Mouse (Mus musculus): ENCODE results near the gene Dpm3. TPM values are rescaled to one million over a fixed set of nuclear protein-coding genes. Genes with fewer than 3 reads are reported as not detected.

Dpm3 gene
- total and polyA plus RNA-seq, 3 experiments, result 52.7 to 228 (median 74.8) TPM

DNA sequence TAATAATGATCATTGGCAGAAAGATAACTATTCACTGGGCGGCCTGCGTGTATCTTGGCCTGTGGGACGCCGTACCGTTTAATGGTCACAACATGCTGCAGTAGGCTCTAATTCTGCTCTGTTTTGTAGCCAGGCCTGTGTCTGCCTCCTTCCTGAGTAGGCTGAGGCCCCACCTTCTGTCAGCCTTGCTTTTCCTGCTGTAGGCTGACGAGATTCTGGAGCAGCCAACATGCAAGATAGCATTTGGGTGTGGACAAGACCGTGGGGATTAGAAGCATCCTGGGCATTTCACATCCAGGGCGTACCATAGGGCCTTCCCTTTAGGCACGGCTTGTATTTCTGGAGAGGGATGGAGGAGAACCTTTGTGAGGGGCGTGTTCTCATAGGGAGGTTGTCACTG is 3.3 kb downstream of the Dpm3 start:
- H3K4me2 ChIP-seq (ENCODE audit: insufficient read depth, low read depth, poor library complexity, severe bottlenecking), result no peak overlapping the region
- no peaks in the 10 kb centered on the region for H3K9me3 ChIP-seq (replicated peaks; ENCODE audit: low read length)
- peaks cover 5% of the 10 kb centered on the region for H3K27me3 ChIP-seq (replicated peaks)
- no peak for TF ChIP-seq USF2 (conservative IDR thresholded peaks at IDR 0.05; ENCODE audit: low read depth, low read length)
- H3K4me3 ChIP-seq (replicated peaks in 1 of 3; ENCODE audit: low read depth in 2 of 3, low read length in 2 of 3, poor library complexity in 1 of 3), result no peak overlapping the region
- no peak overlapping the region for H3K27ac ChIP-seq (ENCODE audit: insufficient read depth, low read depth)
- H3K9ac ChIP-seq (ENCODE audit: insufficient read depth, low read depth), result no peak overlapping the region
- in situ Hi-C loops (cut with MboI; ENCODE audit: low pct_ligation_motif_present, low pct_unique_long_range_greater_than_20kb, low sequenced_read_pairs) (no loop called here), dilution Hi-C loops (cut with MboI; ENCODE audit: extremely low pct_ligation_motif_present, extremely low pct_unique_long_range_greater_than_20kb, low sequenced_read_pairs) (no loop called here)
- DNase-seq (ENCODE audit: extremely low read depth), result no peak
- H3K79me2 ChIP-seq (replicated peaks; ENCODE audit: control insufficient read depth, extremely low read depth, insufficient read depth, poor library complexity, severe bottlenecking), result peaks cover 2% of the 10 kb centered on the region; the same call in 1 of the 2 replicates
- H3K4me1 ChIP-seq (ENCODE audit: control insufficient read depth in 1 of 2, insufficient read depth in 2 of 2), result peaks cover 6 to 28% of the 10 kb centered on the region in 2 experiments
- H3K36me3 ChIP-seq (replicated peaks in 1 of 2; ENCODE audit: control insufficient read depth in 1 of 2, insufficient read depth in 1 of 2, low read length in 1 of 2), result peaks cover 0 to 1% of the 10 kb centered on the region in 2 experiments

DNA sequence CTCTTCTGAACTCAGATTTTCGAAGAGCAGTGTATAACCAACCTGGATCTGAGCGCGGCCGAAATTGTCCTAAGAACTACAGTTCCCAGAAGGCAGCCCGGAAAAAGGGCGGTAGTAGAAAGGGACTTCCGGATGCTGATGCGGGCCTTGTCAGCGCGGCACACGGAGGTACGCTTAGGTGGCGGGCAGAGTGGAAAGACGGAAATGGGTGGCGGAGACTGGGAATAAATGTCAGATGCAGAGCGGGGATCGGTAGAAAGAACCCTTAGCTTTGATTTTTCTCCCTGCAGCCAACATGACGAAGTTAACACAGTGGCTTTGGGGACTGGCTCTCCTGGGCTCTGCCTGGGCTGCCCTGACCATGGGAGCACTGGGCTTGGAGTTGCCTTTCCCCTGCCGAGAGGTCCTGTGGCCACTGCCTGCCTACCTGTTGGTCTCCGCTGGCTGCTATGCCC is 7.3 kb downstream of the Dpm3 start:
- no peaks in the 10 kb centered on the region for H3K9me3 ChIP-seq (replicated peaks; ENCODE audit: low read length)
- peaks cover 12% of the 10 kb centered on the region; the same call in 1 of the 2 replicates for H3K79me2 ChIP-seq (replicated peaks; ENCODE audit: control insufficient read depth, extremely low read depth, insufficient read depth, poor library complexity, severe bottlenecking)
- TF ChIP-seq JUND (conservative IDR thresholded peaks at IDR 0.05; ENCODE audit: low read depth, low read length) (no peak; the same call in 1 of the 2 replicates), EP300 (IDR thresholded peaks at IDR 0.05; ENCODE audit: low read length) (no peak), POLR2AphosphoS2 (IDR thresholded peaks at IDR 0.05; ENCODE audit: low read depth, low read length) (peak; percentile 89), KAT2A (IDR thresholded peaks at IDR 0.05; ENCODE audit: insufficient replicate concordance, low read length) (peak; percentile 98), HCFC1 (IDR thresholded peaks at IDR 0.05; ENCODE audit: low read depth, low read length) (peak; percentile 100), TCF12 (IDR thresholded peaks at IDR 0.05; ENCODE audit: low read depth, low read length) (peak; percentile 91), UBTF (IDR thresholded peaks at IDR 0.05; ENCODE audit: low read depth, low read length) (no peak), CHD2 (IDR thresholded peaks at IDR 0.05; ENCODE audit: low read length) (peak; percentile 52; the same call in 1 of the 2 replicates), NELFE (IDR thresholded peaks at IDR 0.05; ENCODE audit: low read depth, low read length) (peak; percentile 94), MAZ (IDR thresholded peaks at IDR 0.05; ENCODE audit: low read depth, low read length) (0 out of 2 replicates have a peak, but pooled peaks have one; percentile 42), MAX (IDR thresholded peaks at IDR 0.05; ENCODE audit: low read length) (peak; percentile 77), GABPA (IDR thresholded peaks at IDR 0.05; ENCODE audit: insufficient replicate concordance, low read depth, low read length) (peak; percentile 73; the same call in 1 of the 2 replicates), NRF1 (IDR thresholded peaks at IDR 0.05; ENCODE audit: low read depth, low read length) (0 out of 2 replicates have a peak, but pooled peaks have one; percentile 24), ELF1 (IDR thresholded peaks at IDR 0.05; ENCODE audit: low read depth, low read length) (peak; percentile 96), SMC3 (IDR thresholded peaks at IDR 0.05; ENCODE audit: low read depth, low read length) (no peak), RCOR1 (conservative IDR thresholded peaks at IDR 0.05; ENCODE audit: low read depth, low read length) (0 out of 2 replicates have a peak, but pooled peaks have one; percentile 49), MAFK (IDR thresholded peaks at IDR 0.05; ENCODE audit: insufficient replicate concordance, low read length) (peak; percentile 39; the same call in 1 of the 2 replicates), USF2 (conservative IDR thresholded peaks at IDR 0.05; ENCODE audit: low read depth, low read length) (no peak), ZC3H11A (IDR thresholded peaks at IDR 0.05; ENCODE audit: low read depth, low read length) (no peak), RAD21 (IDR thresholded peaks at IDR 0.05; ENCODE audit: low read depth, low read length) (no peak), POLR2A (IDR thresholded peaks at IDR 0.05; ENCODE audit: low read depth, low read length) (peak; percentile 91), ZMIZ1 (IDR thresholded peaks at IDR 0.05; ENCODE audit: low read depth, low read length) (peak; percentile 83), MXI1 (IDR thresholded peaks at IDR 0.05; ENCODE audit: low read depth, low read length) (peak; percentile 81), IRF4 (IDR thresholded peaks at IDR 0.05; ENCODE audit: low read depth, low read length) (peak; percentile 60), CTCF (conservative IDR thresholded peaks at IDR 0.05 in 1 of 2, IDR thresholded peaks at IDR 0.05 in 1 of 2; ENCODE audit: low read depth in 2 of 2, low read length in 2 of 2) (no peak), MEF2A (IDR thresholded peaks at IDR 0.05; ENCODE audit: borderline replicate concordance, low read depth, low read length) (peak; percentile 69), E2F4 (IDR thresholded peaks at IDR 0.05; ENCODE audit: insufficient replicate concordance, low read depth, low read length) (peak; percentile 86; the same call in 1 of the 2 replicates), SIN3A (IDR thresholded peaks at IDR 0.05; ENCODE audit: low read length) (peak; percentile 94), MYC (IDR thresholded peaks at IDR 0.05; ENCODE audit: low read depth, low read length) (peak; percentile 63; the same call in 1 of the 2 replicates), TBP (conservative IDR thresholded peaks at IDR 0.05; ENCODE audit: low read depth, low read length) (peak; percentile 85; the same call in 1 of the 2 replicates), PAX5 (IDR thresholded peaks at IDR 0.05; ENCODE audit: low read length) (no peak)
- peak; percentile 89 for DNase-seq (ENCODE audit: extremely low read depth)
- peaks cover 0 to 13% of the 10 kb centered on the region in 2 experiments for H3K36me3 ChIP-seq (replicated peaks in 1 of 2; ENCODE audit: control insufficient read depth in 1 of 2, insufficient read depth in 1 of 2, low read length in 1 of 2)
- dilution Hi-C loops (cut with MboI; ENCODE audit: extremely low pct_ligation_motif_present, extremely low pct_unique_long_range_greater_than_20kb, low sequenced_read_pairs), result no loop called here
- peak overlapping the region; percentile 79 for H3K9ac ChIP-seq (ENCODE audit: insufficient read depth, low read depth)
- H3K4me1 ChIP-seq (ENCODE audit: control insufficient read depth in 1 of 2, insufficient read depth in 2 of 2), result peaks cover 12 to 36% of the 10 kb centered on the region in 2 experiments
- H3K27me3 ChIP-seq (replicated peaks), result peaks cover 3% of the 10 kb centered on the region
- in situ Hi-C loops (cut with MboI; ENCODE audit: low pct_ligation_motif_present, low pct_unique_long_range_greater_than_20kb, low sequenced_read_pairs), result no loop called here
- peak overlapping the region; percentile 79 for H3K4me2 ChIP-seq (ENCODE audit: insufficient read depth, low read depth, poor library complexity, severe bottlenecking)
- peak overlapping the region; percentile 70 to 95 (median 86) for H3K4me3 ChIP-seq (replicated peaks in 1 of 3; ENCODE audit: low read depth in 2 of 3, low read length in 2 of 3, poor library complexity in 1 of 3)
- peak overlapping the region; percentile 44; the same call in 1 of the 2 replicates for H3K27ac ChIP-seq (ENCODE audit: insufficient read depth, low read depth)

All from CH12.LX (cell line).